Mouse (Mus musculus) midbrain, postnatal 0 days (tissue): ENCODE results near the gene Srp54a. TPM values are rescaled to one million over a fixed set of nuclear protein-coding genes. Genes with fewer than 3 reads are reported as not detected.

ENCODE experiments used
- ATAC-seq: fragments of 200-750 bp; cut with Nextera tagmentation; 2 replicates; pipeline ENCODE4 v1.8.0; 2017; ENCODE audit warnings: moderate number of reproducible peaks, mild to moderate bottlenecking, moderate TSS enrichment, moderate library complexity; ENCODE audit not compliant: low FRiP score
- DNase-seq: peaks from one replicate; pipeline ENCODE4 v3.0.0-alpha.2; 2015; ENCODE audit warnings: low spot score
- H3K27ac ChIP-seq: fragments of 300-500 bp; sonication (generic); 2 replicates; pipeline ENCODE4 v1.5.1; 2014; ENCODE audit warnings: low read depth, mild to moderate bottlenecking, low read length, mixed read lengths
- H3K27me3 ChIP-seq: fragments of 300-500 bp; sonication (generic); 2 replicates; pipeline ENCODE4 v1.6.1; 2014; ENCODE audit warnings: low read length, control low read depth, mixed read lengths; ENCODE audit not compliant: insufficient read depth
- H3K36me3 ChIP-seq: fragments of 300-500 bp; sonication (generic); 2 replicates; pipeline ENCODE4 v1.6.1; 2014; ENCODE audit warnings: low read length, control low read depth, mixed read lengths; ENCODE audit not compliant: insufficient read depth
- H3K4me1 ChIP-seq: fragments of 300-500 bp; sonication (generic); 2 replicates; pipeline ENCODE4 v1.6.1; 2014; ENCODE audit warnings: mild to moderate bottlenecking, control low read depth, antibody characterized with exemption, low read length, mixed read lengths; ENCODE audit not compliant: insufficient read depth
- H3K4me2 ChIP-seq: fragments of 300-500 bp; sonication (generic); 2 replicates; pipeline ENCODE4 v1.6.1; 2014; ENCODE audit warnings: low read depth, mild to moderate bottlenecking, low read length, mixed read lengths; ENCODE audit not compliant: poor library complexity, severe bottlenecking
- H3K4me3 ChIP-seq: fragments of 300-500 bp; sonication (generic); 2 replicates; pipeline ENCODE4 v1.5.1; 2014; ENCODE audit warnings: low read depth, mild to moderate bottlenecking, low read length, moderate library complexity
- H3K9ac ChIP-seq: fragments of 300-500 bp; sonication (generic); replicated peaks from 2 replicates; pipeline ENCODE4 v1.6.1; 2014; ENCODE audit warnings: mild to moderate bottlenecking, low read length, moderate library complexity, mixed read lengths; ENCODE audit not compliant: poor library complexity, severe bottlenecking
- H3K9me3 ChIP-seq: fragments of 300-500 bp; sonication (generic); 2 replicates; pipeline ENCODE4 v1.6.1; 2016; ENCODE audit warnings: low read length, control low read depth
- CTCF ChIP-seq: IDR thresholded peaks from 2 replicates; pipeline ENCODE4 v1.5.1; 2016; ENCODE audit warnings: antibody characterized with exemption, mild to moderate bottlenecking
- WGBS: fragments of 180-500 bp; shearing (Covaris S2); extraction: QIAGEN DNeasy Blood & Tissue Kit; methylation state at CpG from one replicate; pipeline ENCODE4 v1.1.7; 2014; 5-methylcytosine and 5-hydroxymethylcytosine counted together
- polyA plus RNA-seq: library from polyadenylated mRNA; unstranded; fragments of >200 nt; fragmentation: Nextera tagmentation; extraction: Ambion mirVana; gene quantifications from 2 replicates; pipeline ENCODE4 v1.2.1, GENCODE M21; 2015
- total RNA-seq: library from RNA; depleted of rRNA; stranded (reverse); fragments of >200 nt; gene quantifications from 2 replicates; pipeline ENCODE4 v1.2.3, GENCODE M21; 2014

The Srp54a gene
- total and polyA plus RNA-seq, 2 experiments from 2014 or later = 65.2 to 198 TPM

- Histone ChIP-seq H3K9me3 (no peaks in the 10 kb centered on the region), H3K4me1 (no peaks in the 10 kb centered on the region), H3K27ac (no peak overlapping the region), H3K36me3 (0 out of 2 replicates have a peak, but pooled peaks cover 3% of the 10 kb centered on the region), H3K4me3 (no peak overlapping the region), H3K9ac (no peak overlapping the region), H3K27me3 (no peaks in the 10 kb centered on the region), H3K4me2 (no peak overlapping the region)
- DNase-seq = no peak
- 89% methylated on average over 2 of the region's 2 CpGs for WGBS
- no peak for TF ChIP-seq CTCF
- ATAC-seq = no peak
Measured at GRCm38 (mm10) chr12:55054551-55055241, 25.4 kb upstream of the Srp54a start.

GRCm38 (mm10) chr12:55056703-55057102 is 23.4 kb upstream of the Srp54a start:
- no peaks in the 10 kb centered on the region for H3K27me3 ChIP-seq
- H3K4me1 ChIP-seq = no peaks in the 10 kb centered on the region
- H3K4me2 ChIP-seq = no peak overlapping the region
- DNase-seq = no peak
- TF ChIP-seq CTCF = no peak
- no peak for ATAC-seq
- no peaks in the 10 kb centered on the region for H3K9me3 ChIP-seq
- 91% methylated on average over 2 of the region's 2 CpGs for WGBS
- H3K4me3 ChIP-seq = no peak overlapping the region
- no peak overlapping the region for H3K27ac ChIP-seq
- 0 out of 2 replicates have a peak, but pooled peaks cover 3% of the 10 kb centered on the region for H3K36me3 ChIP-seq
- H3K9ac ChIP-seq = no peak overlapping the region

- H3K4me3 ChIP-seq = no peak overlapping the region
- H3K27ac ChIP-seq = no peak overlapping the region
- no peaks in the 10 kb centered on the region for H3K9me3 ChIP-seq
- no peak overlapping the region for H3K9ac ChIP-seq
- H3K4me1 ChIP-seq = no peaks in the 10 kb centered on the region
- WGBS = 87% methylated on average over 6 of the region's 6 CpGs
- H3K36me3 ChIP-seq = 0 out of 2 replicates have a peak, but pooled peaks cover 3% of the 10 kb centered on the region
- no peak for ATAC-seq
- TF ChIP-seq CTCF = no peak
- H3K4me2 ChIP-seq = no peak overlapping the region
- H3K27me3 ChIP-seq = no peaks in the 10 kb centered on the region
- no peak for DNase-seq
Measured at GRCm38 (mm10) chr12:55058865-55059615, 21.0 kb upstream of the Srp54a start.

- Histone ChIP-seq H3K27me3 (no peaks in the 10 kb centered on the region), H3K9me3 (no peaks in the 10 kb centered on the region), H3K27ac (no peak overlapping the region), H3K4me3 (no peak overlapping the region), H3K36me3 (0 out of 2 replicates have a peak, but pooled peaks cover 3% of the 10 kb centered on the region), H3K4me1 (no peaks in the 10 kb centered on the region), H3K4me2 (no peak overlapping the region), H3K9ac (no peak overlapping the region)
- 79% methylated on average over 3 of the region's 3 CpGs for WGBS
- no peak for ATAC-seq
- no peak for DNase-seq
- no peak for TF ChIP-seq CTCF
Measured at GRCm38 (mm10) chr12:55059812-55060211, 20.2 kb upstream of the Srp54a start.

GRCm38 (mm10) chr12:55060212-55060898 is 19.7 kb upstream of the Srp54a start:
- H3K27ac ChIP-seq = no peak overlapping the region
- TF ChIP-seq CTCF = no peak
- H3K4me1 ChIP-seq = no peaks in the 10 kb centered on the region
- H3K4me2 ChIP-seq = no peak overlapping the region
- no peaks in the 10 kb centered on the region for H3K27me3 ChIP-seq
- H3K9ac ChIP-seq = no peak overlapping the region
- ATAC-seq (no peak), DNase-seq (no peak)
- 0 out of 2 replicates have a peak, but pooled peaks cover 3% of the 10 kb centered on the region for H3K36me3 ChIP-seq
- H3K4me3 ChIP-seq = no peak overlapping the region
- 84% methylated on average over 6 of the region's 6 CpGs for WGBS
- no peaks in the 10 kb centered on the region for H3K9me3 ChIP-seq
